Mouse (Mus musculus): ENCODE data around the gene Ccdc171.
"Not testable (repeated sequence)": the region's sequence is repeated elsewhere in the genome, so short reads cannot be mapped to it uniquely, and the experiment has no call there.

Gene Ccdc171

DNA sequence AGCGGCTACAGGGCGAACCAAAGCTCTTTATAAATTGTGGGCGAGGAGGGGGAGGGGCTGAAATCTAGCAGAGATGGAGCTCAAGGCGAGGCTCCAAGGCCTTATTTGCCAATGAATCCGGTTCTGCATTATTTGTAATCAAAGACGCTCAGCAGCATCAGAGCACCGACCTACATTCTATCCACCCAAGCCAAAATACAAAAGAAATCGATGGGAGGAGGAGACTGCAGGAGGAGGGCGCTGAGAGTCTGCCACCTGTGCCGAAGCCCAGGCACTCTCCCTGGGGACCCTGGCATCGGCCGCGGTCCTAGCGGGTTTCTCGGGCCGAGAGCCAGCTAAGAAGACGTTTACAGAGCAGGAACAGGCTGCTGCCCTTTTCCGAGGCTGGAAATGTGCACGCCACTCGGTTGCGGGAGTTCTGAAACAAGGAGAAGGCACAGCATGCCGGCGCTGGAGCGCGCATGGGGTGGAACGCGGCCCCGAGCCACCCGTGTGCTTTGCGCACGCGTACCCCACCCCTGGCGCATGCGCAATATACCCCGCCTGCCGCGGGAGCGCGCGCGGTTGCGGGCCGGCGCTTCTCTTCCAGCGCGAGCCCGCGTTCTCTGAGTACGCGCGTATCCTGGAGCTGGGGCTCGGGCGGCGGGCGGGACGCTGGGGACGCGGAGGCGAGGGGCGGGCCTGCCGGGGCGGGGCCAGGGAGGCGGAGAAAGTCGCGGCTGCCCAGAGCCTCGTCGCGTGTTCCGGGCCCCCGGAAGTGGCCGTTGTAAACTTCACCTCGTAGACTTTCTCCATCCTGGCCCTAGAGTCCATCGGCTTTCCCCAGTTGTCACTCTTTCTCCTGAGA is at the start of gene Ccdc171:
Ccdc171 (plus strand) TSS at position 703 of the 847 bp plus-strand sequence.
- peak; percentile 93 for DNase-seq

DNA sequence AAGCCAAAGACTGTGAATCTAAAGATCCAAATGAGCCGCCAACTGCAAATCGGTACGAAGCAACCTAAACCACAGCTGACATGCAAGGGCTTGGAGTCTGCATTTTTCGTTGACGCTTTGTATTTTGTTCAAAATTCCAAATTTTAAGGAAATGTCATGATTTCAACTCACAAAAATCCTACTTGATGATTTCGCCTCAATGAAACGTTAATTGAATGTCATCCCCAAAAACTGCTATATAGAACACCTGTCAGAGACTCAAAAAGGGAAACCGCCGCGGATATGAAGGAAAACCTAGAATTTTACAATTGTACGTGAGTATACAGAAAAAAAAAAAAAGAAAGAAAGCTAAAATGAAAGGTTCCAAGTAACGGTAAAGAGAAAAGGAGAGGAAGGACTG is 40.1 kb upstream of the Ccdc171 start:
- no peak for DNase-seq

DNA sequence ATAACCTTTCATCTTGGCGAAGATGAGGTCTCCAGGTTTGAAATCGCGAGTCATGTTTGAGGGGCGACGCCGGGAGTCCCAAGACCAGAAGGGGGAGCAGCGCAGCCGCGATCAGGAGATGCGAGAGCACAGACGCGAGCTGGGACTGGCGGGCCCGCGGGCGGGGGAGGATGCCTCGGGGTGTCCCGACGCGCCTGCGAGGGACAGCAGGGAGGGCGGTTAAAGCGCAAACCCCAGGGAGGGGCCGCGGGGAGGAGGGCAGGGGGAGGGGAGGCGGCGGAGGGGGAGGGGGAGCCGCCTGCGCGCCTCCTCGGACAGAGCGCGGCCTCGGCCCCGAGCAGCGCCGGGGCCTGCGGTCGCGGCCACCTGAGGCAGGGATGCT is 39.6 kb upstream of the Ccdc171 start:
- peak; percentile 88 for DNase-seq

DNA sequence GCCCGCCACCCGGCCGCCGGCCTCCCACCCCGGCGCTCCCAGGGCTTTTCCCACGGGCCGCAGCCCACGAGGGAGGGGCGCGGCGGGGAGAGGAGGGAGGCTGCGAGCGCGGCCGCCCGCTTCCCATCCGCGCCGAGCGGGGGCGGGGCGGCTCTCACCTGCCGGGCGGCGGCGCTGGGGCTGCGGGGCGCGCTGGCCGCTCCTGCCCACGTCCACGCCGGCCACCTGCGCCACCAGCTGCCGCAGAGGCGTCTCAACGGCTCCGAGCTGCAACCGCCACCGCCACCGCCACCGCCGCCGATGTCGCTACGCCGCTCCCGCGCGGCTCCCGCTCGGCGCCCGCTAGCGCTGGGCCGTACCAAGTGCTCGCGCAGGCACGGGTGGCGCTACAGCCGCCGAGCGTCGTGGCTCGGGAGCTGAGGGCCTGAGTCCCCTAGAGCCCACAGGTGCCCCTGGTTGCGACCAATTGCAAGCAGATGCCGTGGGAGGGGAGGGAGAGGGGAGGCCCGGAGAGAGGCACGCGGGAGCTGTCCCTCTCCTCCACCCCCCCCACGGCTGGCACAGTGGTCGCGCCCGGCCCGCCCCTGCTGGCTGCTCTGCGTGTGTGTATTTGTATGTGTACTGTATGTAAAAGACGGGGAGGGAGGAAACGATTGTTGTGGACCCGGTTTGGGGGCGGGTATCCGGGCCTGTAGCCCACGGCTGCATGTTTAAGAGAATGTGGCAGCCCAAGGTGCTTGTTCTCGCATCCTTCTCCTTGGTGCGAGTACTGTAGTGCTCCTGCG is 39.0 kb upstream of the Ccdc171 start, which contains the start of gene Psip1:
Psip1 (minus strand) TSS at position 343 of the 785 bp plus-strand sequence.
- peak; percentile 91 for DNase-seq

DNA sequence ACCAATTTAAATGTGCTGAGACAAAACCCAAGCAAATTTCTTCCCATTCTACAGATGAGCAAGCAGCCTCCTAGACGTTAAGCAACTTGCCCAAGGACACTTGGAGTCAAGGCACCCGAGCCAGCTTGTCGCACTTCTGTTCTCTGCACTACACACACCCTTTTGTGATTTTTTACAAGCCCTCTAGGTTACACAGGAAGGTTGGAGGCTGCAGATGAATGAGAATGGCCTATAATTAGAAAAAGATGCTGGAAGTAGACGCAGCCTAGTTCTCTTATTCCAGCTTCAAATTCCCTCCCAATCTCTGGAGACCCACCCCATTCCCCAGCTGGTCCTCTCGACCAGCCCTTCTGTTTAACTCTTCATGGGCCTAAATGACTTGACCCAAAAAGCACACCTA is 36.2 kb upstream of the Ccdc171 start:
- no peak for DNase-seq

DNA sequence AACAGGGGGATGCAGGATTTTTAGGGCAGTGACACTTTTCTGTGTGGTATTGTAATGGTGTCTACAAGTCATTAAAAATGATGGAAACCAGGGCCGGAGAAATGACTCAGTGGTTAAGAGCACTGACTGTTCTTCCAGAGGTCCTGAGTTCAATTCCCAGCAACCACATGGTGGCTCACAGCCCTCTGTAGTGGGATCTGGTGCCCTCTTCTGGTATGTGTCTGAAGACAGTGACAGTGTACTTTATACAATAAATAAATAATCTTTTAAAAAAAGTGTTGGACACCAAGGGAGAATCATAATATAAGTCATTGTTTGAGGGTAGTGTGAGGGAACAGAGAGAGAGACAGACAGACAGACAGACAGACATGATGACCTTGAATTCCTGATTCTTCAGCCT is 32.2 kb upstream of the Ccdc171 start:
- no peak for DNase-seq

DNA sequence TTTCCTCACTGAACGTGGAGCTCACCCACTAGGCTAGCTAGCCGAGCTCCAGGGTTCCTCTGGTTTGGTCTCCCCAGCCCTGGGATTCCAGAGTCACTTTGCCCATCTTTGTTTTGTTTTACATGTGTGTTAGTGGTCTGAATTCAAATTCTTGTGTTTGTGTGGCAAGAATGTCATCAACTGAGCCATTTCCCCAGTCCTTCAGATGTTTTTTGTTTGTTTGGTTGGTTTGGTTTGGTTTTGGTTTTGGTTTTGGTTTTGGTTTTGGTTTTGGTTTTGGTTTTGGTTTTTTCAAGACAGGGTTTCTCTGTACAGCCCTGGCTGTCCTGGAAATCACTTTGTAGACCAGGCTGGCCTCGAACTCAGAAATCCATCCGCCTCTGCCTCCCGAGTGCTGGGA is 28.3 kb upstream of the Ccdc171 start:
- DNase-seq, result not testable (repeated sequence)

DNA sequence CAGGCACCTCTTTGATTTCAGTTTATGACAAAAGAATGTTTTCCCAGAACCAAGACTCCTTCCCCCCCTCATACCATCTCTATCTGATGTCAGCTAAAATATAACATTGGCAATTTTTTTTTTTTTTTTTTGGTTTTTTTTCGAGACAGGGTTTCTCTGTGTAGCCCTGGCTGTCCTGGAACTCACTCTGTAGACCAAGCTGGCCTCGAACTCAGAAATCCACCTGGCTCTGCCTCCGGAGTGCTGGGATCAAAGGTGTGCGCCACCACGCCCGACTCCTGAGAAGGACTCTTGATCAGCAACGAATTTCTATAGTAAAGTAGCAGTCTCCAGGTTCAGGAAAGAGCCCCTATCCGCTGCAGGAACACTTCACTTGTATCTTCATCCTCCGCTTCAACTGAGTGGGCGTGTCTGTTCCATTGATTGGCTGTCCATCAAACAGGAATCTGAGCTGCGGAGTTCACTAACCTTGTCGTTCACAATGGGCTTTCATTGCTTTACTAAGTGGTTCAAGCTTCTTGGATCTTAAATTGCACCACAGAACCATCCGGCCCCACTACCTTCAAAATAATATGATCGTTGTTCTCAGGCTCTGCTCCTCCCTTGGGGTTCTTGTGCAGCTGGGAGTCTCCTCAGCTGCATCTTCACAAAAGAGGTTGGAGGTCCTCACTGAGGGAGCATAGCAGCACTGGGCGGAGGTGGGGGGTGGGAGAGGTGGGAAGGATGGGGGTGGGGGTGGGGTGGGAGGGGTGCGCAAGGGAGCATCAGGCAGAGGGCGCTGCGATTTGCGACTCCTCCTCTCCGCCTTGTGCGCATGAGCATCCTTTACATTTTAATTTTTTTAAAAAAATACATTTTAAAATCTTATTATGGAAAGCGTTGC is 24.9 kb upstream of the Ccdc171 start:
- no peak for DNase-seq

DNA sequence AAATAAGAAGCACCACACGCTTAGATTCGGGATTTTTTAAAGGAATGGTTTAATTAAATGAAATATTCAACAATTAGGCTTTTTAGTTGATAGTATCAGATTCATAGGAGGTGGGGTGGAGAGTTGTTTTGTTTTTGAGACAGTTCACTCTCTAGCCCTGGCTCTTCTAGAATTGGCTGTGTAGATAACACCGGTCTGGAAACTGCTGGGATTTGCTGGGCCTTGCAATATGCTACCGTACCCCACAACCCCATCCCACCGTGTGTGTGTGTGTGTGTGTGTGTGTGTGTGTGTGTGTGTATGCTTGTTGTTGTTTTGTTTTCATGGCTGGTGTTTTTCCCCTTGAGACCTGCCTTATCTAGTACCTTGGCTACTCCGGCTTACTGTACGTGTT is 24.3 kb upstream of the Ccdc171 start:
- no peak for DNase-seq

DNA sequence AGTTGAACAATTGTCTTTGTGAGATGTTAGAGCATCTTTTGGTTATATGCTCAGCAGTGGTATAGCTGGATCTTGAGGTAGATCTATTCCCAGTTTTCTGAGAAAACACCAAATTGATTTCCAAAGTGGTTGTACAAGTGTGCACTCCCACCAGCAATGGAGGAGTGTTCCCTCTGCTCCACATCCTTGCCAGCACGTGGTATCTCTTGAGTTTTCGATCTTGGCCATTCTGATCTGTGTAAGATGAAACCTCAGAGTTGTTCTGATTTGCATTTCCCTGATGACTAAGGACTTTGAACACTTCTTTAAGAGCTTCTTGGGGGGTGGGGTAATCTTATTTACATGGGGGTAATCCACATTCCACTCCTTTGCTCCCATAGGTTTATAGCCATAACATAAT is 15.7 kb upstream of the Ccdc171 start:
- no peak for DNase-seq

DNA sequence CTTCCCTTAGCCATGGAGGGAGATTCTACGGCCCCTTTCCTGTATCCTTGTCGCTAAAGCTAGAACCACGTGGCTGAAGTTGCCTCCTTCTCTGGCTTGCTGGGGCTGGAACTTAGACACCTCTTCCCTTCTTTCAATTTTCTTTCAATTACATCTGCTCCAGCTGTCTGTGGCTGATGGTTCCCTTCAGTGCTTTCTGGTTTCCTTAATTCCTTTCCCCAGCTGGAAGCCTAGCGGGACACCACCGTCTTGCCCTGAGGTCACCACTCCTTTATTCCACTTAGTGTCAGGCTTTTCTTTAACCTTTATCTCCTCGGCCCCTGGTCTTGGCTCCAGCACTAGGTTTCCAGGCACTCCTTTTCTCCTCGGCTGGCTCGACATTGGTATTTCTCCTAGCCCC is 14.3 kb upstream of the Ccdc171 start:
- no peak for DNase-seq

DNA sequence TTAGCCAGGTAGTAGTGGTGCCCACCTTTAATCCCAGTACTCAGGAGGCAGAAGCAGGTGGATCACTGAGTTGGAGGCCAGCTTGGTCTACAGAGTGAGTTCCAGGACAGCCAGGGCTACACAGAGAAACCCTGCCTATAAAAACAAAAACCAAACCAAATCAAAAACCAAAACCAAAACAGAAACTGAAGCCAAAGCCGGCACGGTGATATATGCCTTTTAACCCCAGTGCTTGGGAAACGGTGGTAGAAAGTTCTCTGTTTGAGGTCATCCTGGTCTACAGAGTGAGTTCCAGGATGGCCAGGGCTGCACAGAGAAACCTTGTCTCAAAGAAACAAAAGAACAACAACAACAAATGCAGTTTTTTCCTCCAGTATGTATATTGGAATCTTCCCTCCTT is 13.1 kb upstream of the Ccdc171 start:
- DNase-seq, result no peak

DNA sequence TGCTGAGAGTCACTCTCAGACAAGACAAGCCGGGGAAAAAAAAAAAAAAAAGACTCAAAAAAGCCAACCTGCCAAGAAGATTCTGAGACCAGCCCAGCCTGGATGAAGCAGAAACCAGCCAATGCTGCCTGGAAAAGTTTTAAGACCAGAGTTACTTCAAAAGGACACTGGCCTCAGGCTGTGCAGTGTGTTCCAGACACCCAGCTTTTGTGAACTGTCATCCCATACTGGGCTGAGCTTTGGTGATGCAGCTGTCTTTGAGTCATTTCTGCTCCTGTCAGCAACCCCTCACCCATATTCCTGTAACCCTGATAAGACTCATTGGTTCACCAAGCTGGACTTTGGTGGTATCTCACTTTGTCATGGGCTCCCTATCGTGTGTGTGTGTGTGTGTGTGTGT is 12.7 kb upstream of the Ccdc171 start:
- no peak for DNase-seq

DNA sequence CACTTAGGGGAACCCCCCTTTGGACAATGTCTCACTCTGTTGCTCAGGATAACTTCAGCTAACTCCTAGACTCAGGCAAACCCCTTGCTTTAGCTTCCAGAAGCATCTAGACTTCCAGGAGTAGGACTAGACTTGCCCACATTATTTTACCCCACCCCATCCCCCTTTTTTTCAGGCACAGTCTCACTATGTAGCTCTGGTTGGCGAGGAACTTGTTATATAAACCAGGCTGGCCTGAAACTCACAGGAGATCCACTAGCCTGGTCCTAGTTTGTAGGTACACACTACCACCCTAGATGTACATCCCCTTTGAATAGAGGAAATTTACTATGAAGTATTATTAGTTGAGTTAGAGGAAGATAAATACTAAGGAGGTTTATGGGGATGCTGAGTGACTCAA is 11.2 kb upstream of the Ccdc171 start:
- DNase-seq, result no peak

DNA sequence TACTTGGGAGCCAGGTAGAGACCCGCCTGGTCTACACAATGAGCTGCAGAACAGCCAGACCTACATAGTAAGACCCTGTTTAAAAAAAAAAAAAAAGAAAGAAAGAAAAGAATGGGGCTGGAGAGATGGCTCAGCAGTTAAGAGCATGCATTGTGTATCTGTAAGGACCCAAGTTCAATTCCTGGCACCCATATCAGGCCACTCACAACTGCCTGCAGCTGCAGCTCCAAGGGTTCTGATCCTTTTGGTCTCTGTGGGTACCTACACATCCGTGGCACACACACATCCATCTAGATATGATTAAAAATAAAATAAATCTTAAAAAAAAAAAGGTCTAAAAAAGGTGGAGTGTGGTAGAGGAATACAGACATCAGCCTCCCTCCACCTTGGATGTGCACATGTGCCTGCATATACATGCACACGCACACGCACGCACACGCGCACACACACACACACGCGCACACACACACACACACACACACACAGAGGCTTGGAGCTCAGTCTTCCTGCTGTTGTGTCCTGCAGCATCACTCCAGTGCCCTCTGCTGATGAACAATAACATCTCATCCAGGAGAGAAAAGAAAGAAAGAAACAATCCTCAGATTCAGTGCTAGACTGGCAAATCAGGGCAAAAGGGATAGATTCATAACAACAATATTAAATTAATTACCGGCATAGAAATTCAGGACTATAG is 10.2 kb upstream of the Ccdc171 start:
- DNase-seq, result no peak

DNA sequence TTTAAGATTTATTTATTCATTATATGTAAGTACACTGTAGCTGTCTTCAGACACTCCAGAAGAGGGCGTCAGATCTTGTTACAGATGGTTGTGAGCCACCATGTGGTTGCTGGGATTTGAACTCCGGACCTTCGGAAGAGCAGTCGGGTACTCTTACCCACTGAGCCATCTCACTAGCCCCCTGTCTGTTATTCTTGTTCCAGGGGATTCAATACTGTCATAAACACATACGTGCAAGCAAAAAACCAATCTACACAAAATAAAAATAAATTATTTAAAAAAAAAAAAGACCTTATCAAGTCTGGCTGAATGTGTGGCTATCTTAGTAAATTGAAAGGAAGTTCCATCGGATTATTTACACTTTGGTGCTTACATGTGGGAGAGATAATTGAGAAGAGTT is 9.2 kb upstream of the Ccdc171 start:
- not testable (repeated sequence) for DNase-seq

DNA sequence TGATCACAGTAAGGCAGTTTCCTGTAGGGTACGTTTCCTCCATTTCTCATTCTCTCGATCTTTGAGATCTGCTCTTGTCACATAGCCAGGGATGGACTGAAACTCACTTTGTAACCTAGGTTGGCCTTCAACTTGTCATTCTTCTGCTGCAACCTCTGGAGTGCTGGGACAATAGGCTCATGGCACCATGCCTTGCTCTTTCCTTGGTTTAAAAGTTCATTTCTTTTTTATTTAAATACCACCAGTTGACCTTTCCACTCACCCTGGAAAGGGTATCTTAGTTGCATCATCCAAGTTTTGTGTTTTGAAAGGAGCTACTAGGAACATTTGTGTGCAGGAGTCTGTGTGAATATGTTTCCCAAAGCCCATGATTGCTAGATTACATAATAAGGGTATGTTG is 6.2 kb upstream of the Ccdc171 start:
- DNase-seq, result no peak

DNA sequence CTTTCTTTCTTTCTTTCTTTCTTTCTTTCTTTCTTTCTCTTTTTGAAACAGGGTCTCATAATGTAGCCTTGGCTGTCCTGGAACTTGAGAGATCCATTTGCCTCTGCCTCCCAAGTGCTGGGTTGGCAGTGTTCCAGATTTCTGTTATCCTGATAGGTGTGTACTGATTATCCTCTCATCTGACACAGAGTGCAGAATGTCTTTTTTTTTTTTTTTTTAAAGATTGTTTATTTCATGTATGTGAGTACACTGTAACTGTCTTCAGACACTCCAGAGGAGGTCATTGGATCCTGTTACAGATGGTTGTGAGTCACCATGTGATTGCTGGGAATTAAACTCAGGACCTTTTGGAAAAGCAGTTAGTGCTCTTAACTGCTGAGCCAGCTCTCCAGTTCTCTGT is 5.5 kb upstream of the Ccdc171 start:
- DNase-seq, result no peak

DNA sequence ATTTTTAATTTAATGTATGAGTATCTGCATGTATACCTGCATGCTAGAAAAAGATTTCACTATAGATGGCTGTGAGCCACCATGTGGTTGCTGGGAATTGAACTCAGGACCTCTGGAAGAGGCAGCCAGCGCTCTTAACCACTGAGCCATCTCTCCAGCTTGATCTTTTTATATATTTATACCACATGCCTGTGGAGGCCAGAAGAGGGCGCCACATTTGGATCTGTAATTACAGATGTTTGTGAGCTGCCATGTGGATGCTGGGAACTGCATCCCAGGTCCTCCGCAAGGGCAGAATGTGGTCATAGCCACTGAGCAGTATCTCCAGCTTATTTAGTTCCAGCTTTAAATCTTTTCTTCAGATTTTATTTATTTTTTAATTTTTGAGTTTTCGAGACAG is 5.0 kb upstream of the Ccdc171 start:
- DNase-seq, result no peak

DNA sequence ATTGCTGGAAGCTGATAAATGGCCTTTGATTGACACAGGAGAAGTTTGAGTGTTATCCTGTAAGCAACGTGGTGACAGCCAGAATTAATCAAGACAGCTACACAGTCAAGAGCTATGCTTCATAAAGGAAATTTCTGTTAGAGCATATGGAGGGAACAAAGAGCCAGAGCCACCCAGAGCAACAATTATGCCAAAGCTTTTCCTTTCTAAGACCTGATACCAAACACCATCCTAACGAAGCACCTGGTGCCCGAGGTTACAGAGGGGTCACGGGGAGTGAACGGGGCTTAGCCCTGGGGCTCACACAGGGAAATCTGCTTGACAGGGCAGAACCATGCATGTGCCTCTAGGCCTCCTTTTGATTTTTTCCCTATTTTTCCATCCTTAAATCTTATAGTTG is 3.3 kb upstream of the Ccdc171 start:
- no peak for DNase-seq

DNA sequence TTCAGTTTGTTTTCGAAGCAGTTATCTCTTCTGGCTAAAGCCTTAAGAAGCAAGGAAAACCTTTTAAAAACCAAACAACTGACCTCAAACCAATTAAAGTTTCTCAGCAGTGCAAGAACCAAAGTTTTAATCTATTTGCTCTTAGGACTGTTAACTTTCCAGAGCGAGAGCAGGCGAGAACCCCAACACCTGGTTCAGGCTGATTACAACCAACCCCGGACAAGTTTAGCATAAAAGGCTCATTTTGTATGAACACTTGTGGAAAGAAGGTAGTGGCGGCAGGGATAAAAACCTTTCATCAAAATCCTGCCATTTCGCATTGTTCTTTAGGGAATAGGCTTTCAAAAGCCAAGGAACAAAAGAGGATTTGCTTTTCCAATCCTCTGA is 896 bp upstream of the Ccdc171 start:
- DNase-seq, result no peak

DNA sequence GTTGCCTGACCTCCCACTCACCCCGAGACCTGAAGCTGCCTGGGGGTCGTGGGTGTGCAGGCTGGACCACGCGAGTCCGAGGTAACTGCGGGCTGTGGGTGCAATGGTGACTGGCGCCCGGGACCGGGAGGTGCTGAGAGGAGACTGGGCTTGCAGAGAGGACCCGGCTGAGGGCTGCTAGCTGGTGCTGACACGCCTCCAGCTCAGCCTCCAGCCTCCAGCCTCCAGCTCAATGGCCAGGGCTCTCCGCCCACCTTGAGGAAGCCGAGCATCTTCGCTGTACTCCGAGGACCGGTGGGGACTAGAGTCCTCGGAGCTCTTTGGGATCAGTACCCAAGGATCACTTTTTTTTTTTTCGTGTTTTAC is 328 bp downstream of the Ccdc171 start:
- DNase-seq, result no peak
